Mouse (Mus musculus) embryonic facial prominence, embryonic 15.5 days (tissue): ENCODE data around the gene Zcchc2. TPM values are rescaled to one million over a fixed set of nuclear protein-coding genes. Genes with fewer than 3 reads are reported as not detected.

ENCODE experiments used
- ATAC-seq: fragments of 200-750 bp; cut with Nextera tagmentation; 2 replicates; pipeline ENCODE4 v1.8.0; 2017; ENCODE audit warnings: low read depth, moderate TSS enrichment; ENCODE audit not compliant: insufficient number of reproducible peaks, low FRiP score, low TSS enrichment
- H3K27ac ChIP-seq: fragments of 300-500 bp; sonication (generic); replicated peaks from 2 replicates; pipeline ENCODE4 v1.5.1; 2015; ENCODE audit warnings: mild to moderate bottlenecking, inconsistent platforms
- H3K27me3 ChIP-seq: fragments of 300-500 bp; sonication (generic); 2 replicates; pipeline ENCODE4 v1.6.1; 2015; ENCODE audit warnings: inconsistent platforms
- H3K36me3 ChIP-seq: fragments of 300-500 bp; sonication (generic); 2 replicates; pipeline ENCODE4 v1.6.1; 2015; ENCODE audit warnings: mild to moderate bottlenecking, inconsistent platforms
- H3K4me1 ChIP-seq: fragments of 300-500 bp; sonication (generic); 2 replicates; pipeline ENCODE4 v1.6.1; 2015; ENCODE audit warnings: inconsistent platforms
- H3K4me2 ChIP-seq: fragments of 300-500 bp; sonication (generic); replicated peaks from 2 replicates; pipeline ENCODE4 v1.6.1; 2015; ENCODE audit warnings: mild to moderate bottlenecking, inconsistent platforms
- H3K4me3 ChIP-seq: fragments of 300-500 bp; sonication (generic); replicated peaks from 2 replicates; pipeline ENCODE4 v1.5.1; 2015; ENCODE audit warnings: mild to moderate bottlenecking, inconsistent platforms
- H3K9ac ChIP-seq: fragments of 300-500 bp; sonication (generic); 2 replicates; pipeline ENCODE4 v1.6.1; 2015; ENCODE audit warnings: inconsistent platforms
- H3K9me3 ChIP-seq: fragments of 300-500 bp; sonication (generic); replicated peaks from 2 replicates; pipeline ENCODE4 v1.6.1; 2016; ENCODE audit warnings: inconsistent platforms
- WGBS: fragments of 180-500 bp; shearing (Covaris S2); methylation state at CpG from one replicate; pipeline ENCODE4 v1.1.7; 2015; 5-methylcytosine and 5-hydroxymethylcytosine counted together
- polyA plus RNA-seq: library from polyadenylated mRNA; unstranded; fragments of >200 nt; fragmentation: Nextera tagmentation; extraction: Ambion mirVana; gene quantifications from 2 replicates; pipeline ENCODE4 v1.2.1, GENCODE M21; 2015

Gene Zcchc2
- 2.4 and 2.6 TPM in 2 replicates for polyA plus RNA-seq

DNA sequence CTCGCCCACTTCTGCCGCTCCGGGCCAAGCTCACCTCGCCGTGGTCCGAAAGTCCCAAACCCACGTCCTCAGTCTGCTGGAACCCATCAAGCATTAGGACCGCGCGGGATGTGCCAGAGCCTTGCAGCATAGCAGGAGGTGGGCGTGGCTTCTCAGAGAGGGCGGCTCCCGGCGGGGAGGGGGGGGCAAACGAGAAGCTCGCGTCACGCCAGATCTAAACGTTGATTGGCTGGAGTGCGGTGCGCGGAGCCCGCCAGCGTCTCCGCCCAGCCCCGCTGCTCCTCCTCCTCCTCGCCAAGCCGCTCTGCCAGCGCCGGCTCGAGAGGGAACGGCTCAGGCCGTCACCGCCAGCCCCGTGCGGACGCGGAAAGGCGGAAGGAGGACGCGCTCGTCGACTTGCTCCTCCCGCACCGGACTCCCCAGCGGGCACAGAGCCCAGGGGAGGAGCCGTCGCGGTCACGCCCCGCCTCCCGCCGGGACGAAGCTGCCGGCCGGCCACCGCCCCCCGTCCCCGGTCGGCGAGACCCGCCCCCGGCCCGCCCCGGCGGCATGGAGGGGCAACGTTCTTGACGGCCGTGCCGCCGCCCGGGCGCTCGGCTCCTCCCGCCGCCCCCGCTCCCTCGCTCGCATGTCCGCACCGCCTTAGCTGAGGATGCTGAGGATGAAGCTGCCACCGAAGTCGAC lies at the start of gene Zcchc2:
Gene Zcchc2 (plus strand): TSS at position 269 of the 684 bp plus-strand sequence.
- no peaks in the 10 kb centered on the region for H3K36me3 ChIP-seq
- peak within 1 kb of the TSS; percentile 97 for H3K27ac ChIP-seq
- peak within 1 kb of the TSS; percentile 79 for H3K4me3 ChIP-seq
- no peaks in the 10 kb centered on the region for H3K27me3 ChIP-seq
- H3K4me1 ChIP-seq, result peaks cover 31% of the 10 kb centered on the region
- H3K9ac ChIP-seq, result peak within 1 kb of the TSS; percentile 68
- ATAC-seq, result peak; percentile 96
- under 1% methylated on average over 74 of the region's 83 CpGs for WGBS
- H3K4me2 ChIP-seq, result peak within 1 kb of the TSS; percentile 96
- H3K9me3 ChIP-seq, result no peaks in the 10 kb centered on the region

- Histone ChIP-seq H3K36me3 (no peaks in the 10 kb centered on the region), H3K4me2 (no peak overlapping the region), H3K4me3 (no peak overlapping the region), H3K9ac (no peak overlapping the region), H3K27ac (no peak overlapping the region), H3K4me1 (0 out of 2 replicates have a peak, but pooled peaks cover 3% of the 10 kb centered on the region), H3K9me3 (no peaks in the 10 kb centered on the region), H3K27me3 (no peaks in the 10 kb centered on the region)
- no peak for ATAC-seq
- 54% methylated on average over 10 of the region's 10 CpGs for WGBS
Measured at GRCm38 (mm10) chr1:105944927-105945580, 45.2 kb upstream of the Zcchc2 start.

- no peaks in the 10 kb centered on the region for H3K9me3 ChIP-seq
- 0 out of 2 replicates have a peak, but pooled peaks cover 3% of the 10 kb centered on the region for H3K4me1 ChIP-seq
- no peak overlapping the region for H3K27ac ChIP-seq
- H3K36me3 ChIP-seq, result no peaks in the 10 kb centered on the region
- no peak overlapping the region for H3K4me3 ChIP-seq
- no peak overlapping the region for H3K4me2 ChIP-seq
- no peak for ATAC-seq
- H3K27me3 ChIP-seq, result no peaks in the 10 kb centered on the region
- 44% methylated on average over 13 of the region's 13 CpGs for WGBS
- no peak overlapping the region for H3K9ac ChIP-seq
Measured at GRCm38 (mm10) chr1:105946581-105947540, 43.3 kb upstream of the Zcchc2 start.

- Histone ChIP-seq H3K4me3 (no peak overlapping the region), H3K27ac (no peak overlapping the region), H3K27me3 (no peaks in the 10 kb centered on the region), H3K9me3 (no peaks in the 10 kb centered on the region), H3K9ac (no peak overlapping the region), H3K4me1 (0 out of 2 replicates have a peak, but pooled peaks cover 3% of the 10 kb centered on the region), H3K4me2 (no peak overlapping the region), H3K36me3 (no peaks in the 10 kb centered on the region)
- WGBS, result 77% methylated on average over 6 of the region's 6 CpGs
- no peak for ATAC-seq
Measured at GRCm38 (mm10) chr1:105948352-105948751, 41.9 kb upstream of the Zcchc2 start.

- no peaks in the 10 kb centered on the region for H3K27me3 ChIP-seq
- H3K9me3 ChIP-seq, result no peaks in the 10 kb centered on the region
- H3K4me3 ChIP-seq, result no peak overlapping the region
- no peaks in the 10 kb centered on the region for H3K36me3 ChIP-seq
- no peaks in the 10 kb centered on the region for H3K4me1 ChIP-seq
- H3K27ac ChIP-seq, result no peak overlapping the region
- H3K4me2 ChIP-seq, result no peak overlapping the region
- no peak overlapping the region for H3K9ac ChIP-seq
- ATAC-seq, result no peak
- 60% methylated on average over 2 of the region's 2 CpGs for WGBS
Measured at GRCm38 (mm10) chr1:105953588-105953987, 36.6 kb upstream of the Zcchc2 start.

DNA sequence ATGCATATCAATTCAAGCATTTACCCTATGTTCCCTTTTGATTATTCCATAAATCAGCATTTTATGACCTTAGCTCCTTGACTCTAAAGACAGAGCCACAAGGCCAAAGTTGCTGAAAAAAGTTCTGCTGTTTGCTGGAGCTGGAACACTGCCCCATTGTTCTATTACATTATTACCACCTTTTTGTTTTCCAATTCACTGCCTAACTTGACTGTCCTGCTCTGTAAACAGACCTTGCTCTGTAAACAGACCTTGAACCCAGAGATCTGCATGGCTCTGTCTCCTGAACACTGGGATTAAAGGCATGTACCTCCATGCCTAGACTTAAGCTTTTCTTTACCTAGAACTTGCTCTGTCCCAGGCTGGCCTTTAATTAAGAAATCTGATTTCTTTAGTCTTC lies 36.2 kb upstream of the Zcchc2 start:
- no peak overlapping the region for H3K4me3 ChIP-seq
- H3K9ac ChIP-seq, result no peak overlapping the region
- H3K36me3 ChIP-seq, result no peaks in the 10 kb centered on the region

DNA sequence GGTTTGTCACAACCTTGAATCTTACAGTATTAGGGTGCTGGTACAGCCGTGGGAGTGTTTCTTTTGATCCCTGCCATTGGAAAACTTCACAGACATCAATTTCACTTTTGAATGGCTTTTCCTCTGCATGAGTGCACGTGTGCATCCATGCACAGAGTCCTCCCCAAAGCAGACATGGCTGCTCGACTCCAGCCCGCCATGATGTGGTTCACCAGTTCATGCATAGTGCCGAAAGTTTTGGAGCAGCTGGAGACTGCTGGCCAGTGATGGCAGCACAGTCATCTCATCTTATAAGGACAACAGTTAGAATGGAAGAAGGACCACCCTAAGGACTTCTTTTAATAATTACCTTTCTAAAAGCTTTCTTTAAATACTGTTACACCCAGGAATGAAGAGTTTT lies 34.1 kb upstream of the Zcchc2 start:
- Histone ChIP-seq H3K4me1 (no peaks in the 10 kb centered on the region), H3K36me3 (no peaks in the 10 kb centered on the region), H3K27me3 (no peaks in the 10 kb centered on the region), H3K4me3 (no peak overlapping the region), H3K27ac (no peak overlapping the region), H3K9me3 (no peaks in the 10 kb centered on the region), H3K4me2 (no peak overlapping the region), H3K9ac (no peak overlapping the region)
- 77% methylated on average over 5 of the region's 5 CpGs for WGBS
- no peak for ATAC-seq

More for the DNA sequence above, 36.2 kb upstream of the Zcchc2 start:
- Histone ChIP-seq H3K4me1 (no peaks in the 10 kb centered on the region), H3K9me3 (no peaks in the 10 kb centered on the region), H3K27ac (no peak overlapping the region), H3K27me3 (no peaks in the 10 kb centered on the region), H3K4me2 (no peak overlapping the region)
- ATAC-seq, result no peak

- Histone ChIP-seq H3K36me3 (no peaks in the 10 kb centered on the region), H3K4me3 (no peak overlapping the region), H3K4me1 (no peaks in the 10 kb centered on the region), H3K9ac (no peak overlapping the region), H3K27ac (no peak overlapping the region), H3K9me3 (no peaks in the 10 kb centered on the region), H3K27me3 (no peaks in the 10 kb centered on the region), H3K4me2 (no peak overlapping the region)
- ATAC-seq, result no peak
- 58% methylated on average over 4 of the region's 4 CpGs for WGBS
Measured at GRCm38 (mm10) chr1:105961472-105961871, 28.7 kb upstream of the Zcchc2 start.

DNA sequence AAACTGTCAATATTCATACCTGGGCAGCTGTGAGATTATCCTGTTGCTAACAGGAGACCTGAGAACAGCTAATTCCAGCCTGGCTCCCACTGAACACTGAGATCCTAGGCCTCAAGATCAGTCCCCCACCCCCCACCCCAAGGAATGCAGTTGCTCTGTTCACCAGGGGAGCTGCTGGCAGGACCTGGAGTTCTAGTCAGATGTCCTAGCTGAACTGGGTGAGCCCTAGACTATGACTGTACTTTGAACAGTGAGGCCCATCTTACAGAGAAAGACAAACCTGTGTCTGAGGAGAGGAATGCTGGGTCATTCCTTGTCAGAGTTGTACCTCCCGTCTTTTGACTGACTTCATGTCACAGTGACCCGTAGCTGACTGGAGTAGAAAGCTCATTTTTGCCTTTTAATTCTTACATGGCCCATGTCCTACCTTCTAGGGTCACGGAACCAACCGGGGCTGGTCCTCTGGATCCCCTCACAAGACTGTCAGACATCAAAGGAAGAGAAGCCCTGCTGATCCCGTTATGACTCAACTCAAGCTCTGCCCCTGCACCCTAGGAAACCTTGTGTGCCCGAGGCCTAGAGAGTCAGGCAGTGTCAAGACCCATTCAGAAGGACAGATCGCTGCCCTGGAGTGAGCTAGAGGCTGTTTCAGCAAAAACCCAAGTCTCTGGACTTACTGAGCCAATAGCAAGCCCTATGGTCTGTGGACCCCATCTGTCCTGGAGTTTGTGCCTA lies 28.0 kb upstream of the Zcchc2 start:
- Histone ChIP-seq H3K27me3 (no peaks in the 10 kb centered on the region), H3K9ac (no peak overlapping the region), H3K4me2 (no peak overlapping the region), H3K4me1 (no peaks in the 10 kb centered on the region), H3K9me3 (no peaks in the 10 kb centered on the region), H3K27ac (no peak overlapping the region), H3K4me3 (no peak overlapping the region), H3K36me3 (no peaks in the 10 kb centered on the region)
- no peak for ATAC-seq
- WGBS, result 69% methylated on average over 7 of the region's 7 CpGs

DNA sequence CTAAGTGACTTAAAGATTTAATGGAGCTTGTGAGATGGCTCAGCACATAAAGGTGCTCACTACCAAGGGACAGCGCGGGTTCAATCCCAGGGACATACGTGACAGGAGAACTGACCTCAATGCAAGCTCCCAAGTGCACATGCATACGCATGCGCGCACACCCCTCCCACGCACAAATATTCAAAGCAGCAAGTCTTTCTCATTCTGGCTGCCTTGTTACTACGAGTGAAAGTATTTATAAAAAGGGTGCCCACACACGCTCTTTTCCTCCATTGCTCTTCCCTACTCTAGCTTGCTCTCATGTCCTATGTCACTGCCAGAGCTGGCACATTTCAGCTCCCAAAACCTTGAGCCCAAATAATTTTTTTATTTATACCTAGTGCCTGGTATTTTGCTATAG lies 27.4 kb upstream of the Zcchc2 start:
- Histone ChIP-seq H3K4me2 (no peak overlapping the region), H3K27ac (no peak overlapping the region), H3K9me3 (no peaks in the 10 kb centered on the region), H3K4me3 (no peak overlapping the region), H3K36me3 (no peaks in the 10 kb centered on the region), H3K27me3 (no peaks in the 10 kb centered on the region), H3K9ac (no peak overlapping the region), H3K4me1 (no peaks in the 10 kb centered on the region)
- no peak for ATAC-seq
- WGBS, result 91% methylated on average over 9 of the region's 9 CpGs
